8 mouse cellular contexts compared by ENCODE assay signal in the genomic region with DNA sequence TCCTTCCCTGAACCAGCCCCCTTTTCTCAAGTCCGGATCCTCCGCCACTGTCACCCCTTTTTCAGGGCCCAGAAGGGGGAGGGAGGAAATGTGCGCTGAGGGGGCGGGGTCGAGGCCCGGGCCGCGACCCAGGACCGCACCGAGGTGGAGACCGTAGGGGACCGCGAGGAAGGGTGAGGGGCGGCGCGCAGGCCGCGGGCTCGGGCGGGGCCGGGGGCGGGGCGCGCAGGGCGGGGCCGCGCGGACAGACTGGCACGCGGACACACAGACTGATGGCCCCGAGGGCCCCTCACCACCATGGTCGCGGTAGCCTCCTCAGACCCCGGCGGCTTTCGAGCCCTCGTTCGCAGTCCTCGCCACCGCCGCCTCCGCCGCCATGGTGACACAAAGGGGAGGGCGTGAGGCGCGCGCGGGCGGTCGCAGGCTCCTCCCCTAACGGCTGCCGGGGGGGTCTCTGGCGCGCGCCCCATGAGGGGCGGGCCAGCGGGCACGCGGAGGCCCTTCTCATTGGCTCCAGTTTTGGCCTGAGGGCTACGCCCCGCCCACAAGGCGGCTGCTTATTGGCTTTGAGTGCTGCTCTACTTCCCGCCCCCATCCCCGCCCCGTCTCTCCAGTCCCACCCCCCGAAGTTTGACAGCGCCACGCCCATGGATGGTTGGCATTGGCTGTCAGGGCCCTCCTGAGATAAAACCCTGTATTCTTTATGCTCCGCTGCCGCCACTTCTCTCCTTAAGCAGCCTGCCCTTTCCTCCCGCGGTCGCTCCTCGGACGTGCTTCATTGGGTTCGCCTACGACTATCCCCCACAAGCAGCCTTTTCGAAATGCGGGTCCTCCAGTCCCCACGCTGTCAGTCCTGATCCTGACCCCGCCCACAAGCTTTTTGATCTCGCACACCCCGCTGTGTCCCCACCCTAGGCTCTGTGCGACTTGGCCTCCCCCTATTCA. TPM values are rescaled to one million over a fixed set of nuclear protein-coding genes. Genes with fewer than 3 reads are reported as not detected.
DNase-seq lines count a peak whose midpoint lies in the region; ATAC-seq and TF ChIP-seq lines count a peak whose summit lies in the region.

Gene Arhgap33, minus strand, starts transcription at position 428 of the 945 bp plus-strand sequence.

- peaks cover 51% of the 10 kb centered on the region for H3K36me3 ChIP-seq in hindbrain, embryonic 10.5 days
- H3K36me3 ChIP-seq in lung, postnatal 0 days (ENCODE audit: insufficient read depth, low read length) = peaks cover 7% of the 10 kb centered on the region; the same call in 1 of the 2 replicates

- no peaks in the 10 kb centered on the region for H3K9me3 ChIP-seq in hindbrain, embryonic 10.5 days
- H3K9me3 ChIP-seq in lung, postnatal 0 days (ENCODE audit: low read length) = no peaks in the 10 kb centered on the region

- under 1% methylated on average over 83 of the region's 84 CpGs for WGBS in hindbrain, embryonic 10.5 days
- WGBS in lung, postnatal 0 days = 2% methylated on average over 29 of the region's 84 CpGs

- peak within 1 kb of the TSS; percentile 98 for H3K4me2 ChIP-seq in lung, postnatal 0 days (replicated peaks; ENCODE audit: low read depth, low read length)

- peak within 1 kb of the TSS; percentile 78 for H3K4me3 ChIP-seq in hindbrain, embryonic 10.5 days
- H3K4me3 ChIP-seq in lung, postnatal 0 days (ENCODE audit: low read depth, low read length) = peak within 1 kb of the TSS; percentile 74

- H3K9ac ChIP-seq in lung, postnatal 0 days (replicated peaks; ENCODE audit: low read depth) = no peak within 1 kb of the TSS

- peak; percentile 85 for DNase-seq in MEL-GATA-1-ER (ENCODE audit: extremely low read depth, low read depth)
- DNase-seq in cerebellum, adult 8-10 months = peak; percentile 95
- DNase-seq in forelimb bud, embryonic 11.5 days (ENCODE audit: low read depth, low spot score) = peak; percentile 99
- peak; percentile 98 for DNase-seq in hindbrain, embryonic 10.5 days (ENCODE audit: low spot score)
- DNase-seq in layer of hippocampus, adult 9-11 months = peak; percentile 98
- peak; percentile 97 for DNase-seq in lung, postnatal 0 days (ENCODE audit: low spot score)
- peak; percentile 93 for DNase-seq in ovary, postnatal 14 days (ENCODE audit: low spot score)
- DNase-seq in thymus, postnatal 14 days = peak; percentile 98

- peak; percentile 99 for ATAC-seq in lung, postnatal 0 days

- no peak for TF ChIP-seq CTCF in lung, postnatal 0 days (IDR thresholded peaks at IDR 0.05)

- H3K27me3 ChIP-seq in hindbrain, embryonic 10.5 days (ENCODE audit: insufficient read depth, poor library complexity, severe bottlenecking) = peaks cover 21% of the 10 kb centered on the region; the same call in 1 of the 2 replicates
- H3K27me3 ChIP-seq in lung, postnatal 0 days (replicated peaks; ENCODE audit: insufficient read depth, low read length) = no peaks in the 10 kb centered on the region

- H3K27ac ChIP-seq in hindbrain, embryonic 10.5 days = peak within 1 kb of the TSS; percentile 97
- no peak within 1 kb of the TSS for H3K27ac ChIP-seq in lung, postnatal 0 days (ENCODE audit: low read length)

- no peak for TF ChIP-seq EP300 in lung, postnatal 0 days (IDR thresholded peaks at IDR 0.05)

- H3K4me1 ChIP-seq in hindbrain, embryonic 10.5 days (replicated peaks) = peaks cover 45% of the 10 kb centered on the region
- no peaks in the 10 kb centered on the region for H3K4me1 ChIP-seq in lung, postnatal 0 days (ENCODE audit: insufficient read depth, low read depth, low read length)

RNA-seq across cellular contexts. Expression of gene Arhgap33, which starts in this region (rescaled TPM):
- 40.1 and 79.4 TPM in 2 replicates for polyA plus RNA-seq in hindbrain, embryonic 10.5 days (2016; fragmentation: Nextera tagmentation; extraction: Ambion mirVana)
- 2.1 TPM in 2 replicates for polyA plus RNA-seq in lung, postnatal 0 days (2015; fragmentation: Nextera tagmentation; extraction: Ambion mirVana)

Comparison
In these comparisons a context has a peak if more than half of its experiments do, and no peak if none do; other contexts are left out.
1. RNA of gene Arhgap33 (polyA plus RNA-seq): 40.1 to 79.4 TPM in hindbrain, embryonic 10.5 days; 2.1 TPM in lung, postnatal 0 days; every median in the first group is over 10 times any median in the second.
2. Peak in every context shown above with its lines, with median percentiles within 50 percentile points of each other: DNase-seq.